Mouse (Mus musculus): ENCODE measurements at regions not wholly inside any gene's neighbourhood (a gene's known extent, or its start where the extent isn't known, plus 50 kb on each side); places are given as distances from the start of the nearest gene placed in this dataset.

DNA sequence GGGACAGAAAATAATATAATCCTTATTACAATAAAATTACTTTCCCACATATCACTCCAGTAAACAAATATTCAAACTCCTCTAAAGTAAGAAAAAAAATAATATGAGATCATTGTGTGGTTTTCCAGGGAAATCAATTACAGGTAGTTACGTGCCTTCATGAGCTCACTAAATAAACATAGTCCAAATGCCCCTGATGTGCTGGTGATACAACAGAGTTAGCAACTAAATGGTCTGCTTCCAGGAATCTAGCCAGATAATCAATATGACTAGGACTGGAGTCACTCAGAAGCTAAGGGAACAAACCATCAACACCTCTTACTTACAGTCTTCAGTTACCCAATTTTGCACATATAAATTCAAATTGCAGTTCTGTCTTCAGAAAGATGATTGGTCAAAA is 267.2 kb downstream of the Basp1 start:
- 53% methylated on average over 1 of the region's 1 CpGs for WGBS
- Histone ChIP-seq H3K4me3 (ENCODE audit: low read depth, low read length) (no peak overlapping the region), H3K27me3 (ENCODE audit: control insufficient read depth, insufficient read depth, low read length) (no peaks in the 10 kb centered on the region), H3K4me1 (ENCODE audit: control insufficient read depth, insufficient read depth, insufficient read length, low read length) (no peaks in the 10 kb centered on the region), H3K27ac (ENCODE audit: insufficient read depth, low read depth, low read length) (no peak overlapping the region), H3K36me3 (ENCODE audit: control insufficient read depth, insufficient read depth, low read length) (no peaks in the 10 kb centered on the region)
- TF ChIP-seq CTCF (IDR thresholded peaks at IDR 0.05; ENCODE audit: extremely low read depth, insufficient read length, insufficient replicate concordance, low read depth, low read length) (no peak), POLR2A (IDR thresholded peaks at IDR 0.05; ENCODE audit: low read depth, low read length) (no peak)

GRCm38 (mm10) chr15:25144228-25144627 is 269.3 kb downstream of the Basp1 start:
- Histone ChIP-seq H3K27me3 (ENCODE audit: control insufficient read depth, insufficient read depth, low read length) (no peaks in the 10 kb centered on the region), H3K4me3 (ENCODE audit: low read depth, low read length) (no peak overlapping the region), H3K36me3 (ENCODE audit: control insufficient read depth, insufficient read depth, low read length) (no peaks in the 10 kb centered on the region), H3K27ac (ENCODE audit: insufficient read depth, low read depth, low read length) (no peak overlapping the region), H3K4me1 (ENCODE audit: control insufficient read depth, insufficient read depth, insufficient read length, low read length) (no peaks in the 10 kb centered on the region)
- WGBS, result 76% methylated on average over 1 of the region's 1 CpGs
- TF ChIP-seq CTCF (IDR thresholded peaks at IDR 0.05; ENCODE audit: extremely low read depth, insufficient read length, insufficient replicate concordance, low read depth, low read length) (no peak), POLR2A (IDR thresholded peaks at IDR 0.05; ENCODE audit: low read depth, low read length) (no peak)

DNA sequence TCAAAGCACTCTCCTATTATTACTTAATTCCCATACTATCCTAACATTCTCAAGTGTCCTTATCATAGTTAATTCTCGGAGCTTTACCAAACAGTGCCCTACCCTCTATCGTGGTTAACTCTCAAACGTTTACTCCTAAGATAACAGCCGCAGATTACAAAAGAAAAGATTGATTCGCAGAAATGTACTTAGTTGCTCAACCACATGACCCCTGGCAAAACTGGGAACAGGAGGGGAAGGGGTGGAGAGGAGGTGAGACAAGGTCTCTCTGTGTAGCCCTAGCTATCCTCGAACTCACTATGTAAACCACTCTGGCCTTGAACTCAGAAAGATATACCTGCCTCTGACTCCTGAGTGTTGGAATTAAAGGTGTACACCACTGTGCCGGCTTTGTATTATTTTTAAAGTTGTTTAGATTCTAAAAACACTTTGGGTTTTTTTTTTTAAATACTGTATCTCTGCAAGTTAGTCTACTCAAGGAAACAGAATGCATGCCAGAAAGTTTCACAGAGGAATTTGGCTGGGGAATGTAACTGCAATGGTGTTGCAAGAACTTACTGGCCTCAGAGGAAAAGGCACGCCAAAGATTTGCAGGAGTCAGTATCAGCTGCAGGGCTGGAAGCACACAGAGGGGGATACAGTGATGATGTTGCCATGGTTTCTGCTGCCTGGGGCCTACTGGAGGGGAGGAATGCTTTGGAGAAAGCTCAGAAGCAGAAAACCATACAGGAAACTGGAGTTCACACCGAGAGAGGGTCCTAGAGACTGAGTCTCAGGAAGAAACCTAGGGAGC is 273.0 kb downstream of the Basp1 start:
- TF ChIP-seq CTCF (IDR thresholded peaks at IDR 0.05; ENCODE audit: extremely low read depth, insufficient read length, insufficient replicate concordance, low read depth, low read length), result no peak
- no peak for TF ChIP-seq POLR2A (IDR thresholded peaks at IDR 0.05; ENCODE audit: low read depth, low read length)
- H3K27me3 ChIP-seq (ENCODE audit: control insufficient read depth, insufficient read depth, low read length), result no peaks in the 10 kb centered on the region
- H3K4me3 ChIP-seq (ENCODE audit: low read depth, low read length), result no peak overlapping the region
- H3K36me3 ChIP-seq (ENCODE audit: control insufficient read depth, insufficient read depth, low read length), result no peaks in the 10 kb centered on the region
- 32% methylated on average over 9 of the region's 9 CpGs for WGBS
- no peaks in the 10 kb centered on the region for H3K4me1 ChIP-seq (ENCODE audit: control insufficient read depth, insufficient read depth, insufficient read length, low read length)
- H3K27ac ChIP-seq (ENCODE audit: insufficient read depth, low read depth, low read length), result no peak overlapping the region

DNA sequence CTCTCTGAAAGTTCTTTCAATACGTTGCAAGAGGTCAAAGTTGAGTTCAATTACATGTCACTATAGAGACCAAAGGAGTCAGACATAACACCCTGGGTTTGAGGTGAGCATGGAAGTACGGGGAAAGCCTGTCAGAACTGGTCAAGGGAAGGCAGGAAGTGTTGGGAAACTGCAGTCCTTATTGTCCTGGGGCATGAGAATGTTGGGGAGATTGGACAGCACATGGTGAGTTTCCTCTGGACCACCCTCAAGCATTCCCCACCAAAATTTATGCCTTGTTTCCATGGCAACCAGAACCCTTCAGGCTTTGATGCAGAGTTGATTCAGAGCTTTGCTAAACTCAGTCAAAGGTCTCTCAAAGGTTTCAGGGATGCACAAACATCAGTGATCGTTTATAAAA is 276.5 kb downstream of the Basp1 start:
- Histone ChIP-seq H3K36me3 (ENCODE audit: control insufficient read depth, insufficient read depth, low read length) (no peaks in the 10 kb centered on the region), H3K27ac (ENCODE audit: insufficient read depth, low read depth, low read length) (no peak overlapping the region), H3K27me3 (ENCODE audit: control insufficient read depth, insufficient read depth, low read length) (no peaks in the 10 kb centered on the region), H3K4me1 (ENCODE audit: control insufficient read depth, insufficient read depth, insufficient read length, low read length) (no peaks in the 10 kb centered on the region), H3K4me3 (ENCODE audit: low read depth, low read length) (no peak overlapping the region)
- TF ChIP-seq CTCF (IDR thresholded peaks at IDR 0.05; ENCODE audit: extremely low read depth, insufficient read length, insufficient replicate concordance, low read depth, low read length) (no peak), POLR2A (IDR thresholded peaks at IDR 0.05; ENCODE audit: low read depth, low read length) (no peak)
- 52% methylated on average over 3 of the region's 3 CpGs for WGBS

DNA sequence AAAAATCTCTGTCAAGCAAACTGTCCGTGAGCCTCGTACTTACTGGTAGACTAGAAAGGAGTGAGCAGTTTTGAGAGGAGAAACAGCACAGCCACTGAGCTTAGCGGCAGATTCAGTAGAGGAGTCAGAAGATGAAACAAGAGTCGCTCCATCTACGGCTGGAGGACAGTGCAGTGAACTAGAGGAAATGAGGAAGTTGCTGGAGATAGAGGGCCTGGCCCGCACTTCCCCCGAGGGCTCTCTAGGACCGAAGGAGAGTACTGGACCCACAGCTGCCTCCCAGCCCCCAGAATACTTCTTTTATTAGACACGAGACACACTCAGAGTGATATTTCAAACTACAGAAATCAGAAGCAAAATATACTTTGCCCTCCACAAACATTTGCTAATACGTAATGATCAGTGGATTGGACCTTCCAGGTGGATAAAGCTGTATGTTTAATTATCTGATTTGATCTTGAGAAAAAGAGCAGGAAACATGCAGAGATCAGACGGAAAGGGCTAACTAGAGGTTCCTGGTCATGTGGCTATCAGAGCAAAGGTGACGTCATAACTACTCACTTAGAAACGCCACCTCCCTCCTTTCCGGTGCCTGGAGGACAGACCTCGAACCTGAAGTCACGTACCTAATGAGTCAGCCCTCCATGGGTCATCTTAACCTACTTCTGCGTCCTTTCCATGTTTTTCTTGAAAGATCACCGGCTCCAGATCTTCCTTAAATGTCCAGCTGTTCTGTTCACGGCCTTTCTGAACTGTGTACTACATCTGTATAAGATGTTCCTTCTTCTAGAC is 277.9 kb downstream of the Basp1 start:
- no peak for TF ChIP-seq CTCF (IDR thresholded peaks at IDR 0.05; ENCODE audit: extremely low read depth, insufficient read length, insufficient replicate concordance, low read depth, low read length)
- TF ChIP-seq POLR2A (IDR thresholded peaks at IDR 0.05; ENCODE audit: low read depth, low read length), result no peak
- Histone ChIP-seq H3K36me3 (ENCODE audit: control insufficient read depth, insufficient read depth, low read length) (no peaks in the 10 kb centered on the region), H3K4me1 (ENCODE audit: control insufficient read depth, insufficient read depth, insufficient read length, low read length) (no peaks in the 10 kb centered on the region), H3K27ac (ENCODE audit: insufficient read depth, low read depth, low read length) (no peak overlapping the region), H3K4me3 (ENCODE audit: low read depth, low read length) (no peak overlapping the region), H3K27me3 (ENCODE audit: control insufficient read depth, insufficient read depth, low read length) (no peaks in the 10 kb centered on the region)
- WGBS, result 72% methylated on average over 19 of the region's 19 CpGs

DNA sequence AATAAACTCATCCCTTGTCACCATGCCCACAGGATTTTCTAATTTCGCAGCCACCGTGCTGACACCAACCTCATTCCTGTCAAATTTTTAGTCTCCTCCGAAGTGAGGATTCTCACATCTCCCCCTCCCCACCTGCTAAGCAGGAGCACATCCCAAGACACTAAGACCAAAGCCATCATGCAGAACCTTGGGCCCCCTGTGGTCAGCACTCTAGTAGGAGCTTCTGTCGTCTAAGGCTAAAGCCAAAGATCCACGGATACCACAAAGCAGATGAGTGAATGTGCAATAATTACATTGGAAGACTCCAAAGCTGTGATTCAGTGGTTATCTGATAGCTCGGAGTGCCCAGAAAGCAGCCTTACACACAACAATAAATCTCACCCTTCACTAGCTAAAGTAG is 283.5 kb downstream of the Basp1 start:
- no peaks in the 10 kb centered on the region for H3K27me3 ChIP-seq (ENCODE audit: control insufficient read depth, insufficient read depth, low read length)
- H3K4me1 ChIP-seq (ENCODE audit: control insufficient read depth, insufficient read depth, insufficient read length, low read length), result no peaks in the 10 kb centered on the region
- no peak overlapping the region for H3K27ac ChIP-seq (ENCODE audit: insufficient read depth, low read depth, low read length)
- WGBS, result 80% methylated on average over 6 of the region's 6 CpGs
- TF ChIP-seq CTCF (IDR thresholded peaks at IDR 0.05; ENCODE audit: extremely low read depth, insufficient read length, insufficient replicate concordance, low read depth, low read length) (no peak), POLR2A (IDR thresholded peaks at IDR 0.05; ENCODE audit: low read depth, low read length) (no peak)
- H3K36me3 ChIP-seq (ENCODE audit: control insufficient read depth, insufficient read depth, low read length), result no peaks in the 10 kb centered on the region
- H3K4me3 ChIP-seq (ENCODE audit: low read depth, low read length), result no peak overlapping the region

GRCm38 (mm10) chr15:25129572-25129971 is 284.0 kb downstream of the Basp1 start:
- Histone ChIP-seq H3K36me3 (ENCODE audit: control insufficient read depth, insufficient read depth, low read length) (no peaks in the 10 kb centered on the region), H3K4me3 (ENCODE audit: low read depth, low read length) (no peak overlapping the region), H3K27me3 (ENCODE audit: control insufficient read depth, insufficient read depth, low read length) (no peaks in the 10 kb centered on the region), H3K27ac (ENCODE audit: insufficient read depth, low read depth, low read length) (no peak overlapping the region), H3K4me1 (ENCODE audit: control insufficient read depth, insufficient read depth, insufficient read length, low read length) (no peaks in the 10 kb centered on the region)
- WGBS, result 82% methylated on average over 5 of the region's 5 CpGs
- TF ChIP-seq POLR2A (IDR thresholded peaks at IDR 0.05; ENCODE audit: low read depth, low read length) (no peak), CTCF (IDR thresholded peaks at IDR 0.05; ENCODE audit: extremely low read depth, insufficient read length, insufficient replicate concordance, low read depth, low read length) (no peak)
